Mouse (Mus musculus) CH12.LX (cell line): Measurements from ENCODE around the gene Zbtb20.

Source experiments
- BHLHE40 ChIP-seq: IDR thresholded peaks from 2 replicates; pipeline ENCODE4 v1.6.1; 2011; ENCODE audit warnings: mild to moderate bottlenecking, low read depth, low read length, improper control_type of control experiment
- CHD1 ChIP-seq: IDR thresholded peaks from 2 replicates; pipeline ENCODE4 v1.6.1; 2012; ENCODE audit warnings: low read depth, low read length, improper control_type of control experiment, inconsistent platforms
- CTCF ChIP-seq, 2 experiments: IDR thresholded peaks in 1 of 2; conservative IDR thresholded peaks in 1 of 2; 2 replicates each; pipeline ENCODE4 v1.5.1; 2011 to 2012; ENCODE audit warnings: low read depth in 2 of 2, low read length in 2 of 2, improper control_type of control experiment in 1 of 2, inconsistent platforms in 1 of 2, mild to moderate bottlenecking in 1 of 2, moderate library complexity in 1 of 2
- ELF1 ChIP-seq: IDR thresholded peaks from 2 replicates; pipeline ENCODE4 v1.6.1; 2014; ENCODE audit warnings: low read depth, mild to moderate bottlenecking, inconsistent platforms, low read length, improper control_type of control experiment
- EP300 ChIP-seq: IDR thresholded peaks from 2 replicates; pipeline ENCODE4 v1.6.1; 2011; ENCODE audit warnings: low read length, improper control_type of control experiment
- ETS1 ChIP-seq: conservative IDR thresholded peaks from 2 replicates; pipeline ENCODE4 v1.6.1; 2012; ENCODE audit warnings: low read depth, mild to moderate bottlenecking, inconsistent platforms, low read length, improper control_type of control experiment, moderate library complexity
- MEF2A ChIP-seq: IDR thresholded peaks from 2 replicates; pipeline ENCODE4 v1.6.1; 2014; ENCODE audit warnings: low read depth, mild to moderate bottlenecking, inconsistent platforms, low read length, improper control_type of control experiment, borderline replicate concordance
- POLR2A ChIP-seq: IDR thresholded peaks from 2 replicates; pipeline ENCODE4 v1.6.1; 2011; ENCODE audit warnings: low read depth, mild to moderate bottlenecking, improper control_type of control experiment, low read length
- RCOR1 ChIP-seq: conservative IDR thresholded peaks from 2 replicates; pipeline ENCODE4 v1.6.1; 2012; ENCODE audit warnings: low read depth, mild to moderate bottlenecking, inconsistent platforms, low read length, improper control_type of control experiment
- TBP ChIP-seq: conservative IDR thresholded peaks from 2 replicates; pipeline ENCODE4 v1.6.1; 2011; ENCODE audit warnings: low read depth, low read length, improper control_type of control experiment
- TCF12 ChIP-seq: IDR thresholded peaks from 2 replicates; pipeline ENCODE4 v1.6.1; 2014; ENCODE audit warnings: low read depth, mild to moderate bottlenecking, inconsistent platforms, low read length, improper control_type of control experiment
- USF1 ChIP-seq: IDR thresholded peaks from 2 replicates; pipeline ENCODE4 v1.6.1; 2014; ENCODE audit warnings: low read depth, mild to moderate bottlenecking, inconsistent platforms, low read length, improper control_type of control experiment
- ZNF384 ChIP-seq: IDR thresholded peaks from 2 replicates; pipeline ENCODE4 v1.6.1; 2012; ENCODE audit warnings: low read depth, low read length, improper control_type of control experiment, inconsistent platforms

DNA sequence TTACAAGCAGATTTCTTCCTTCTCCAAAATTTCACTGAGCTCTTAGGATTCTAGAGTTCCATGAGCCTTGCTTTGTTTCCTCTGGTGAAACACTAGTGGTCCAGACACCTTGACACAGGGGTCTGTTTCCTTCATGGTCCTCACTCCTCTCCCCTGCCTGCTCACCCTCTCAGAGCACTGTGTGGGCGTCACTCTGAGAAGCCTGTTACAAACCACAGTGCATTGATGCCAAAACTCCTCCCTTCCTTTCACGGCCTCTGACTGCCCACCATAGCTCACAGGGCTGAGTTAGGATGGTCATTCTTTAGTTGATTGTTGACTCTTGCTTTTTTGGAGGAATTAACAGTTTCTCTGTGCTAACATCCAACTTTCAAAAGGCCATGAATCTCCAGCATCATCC lies 744.7 kb downstream of the Zbtb20 start:
- TF ChIP-seq BHLHE40 (no peak), ZNF384 (no peak), CTCF (conservative IDR thresholded peaks at IDR 0.05 in 1 of 2, IDR thresholded peaks at IDR 0.05 in 1 of 2; ENCODE audit: low read depth in 2 of 2, low read length in 2 of 2) (no peak), MEF2A (no peak), ETS1 (no peak), ELF1 (no peak), TCF12 (no peak), EP300 (no peak), USF1 (no peak), RCOR1 (no peak), TBP (no peak), POLR2A (no peak), CHD1 (no peak)
